Mouse (Mus musculus): ENCODE measurements around the gene Fcamr.

Gene Fcamr

DNA sequence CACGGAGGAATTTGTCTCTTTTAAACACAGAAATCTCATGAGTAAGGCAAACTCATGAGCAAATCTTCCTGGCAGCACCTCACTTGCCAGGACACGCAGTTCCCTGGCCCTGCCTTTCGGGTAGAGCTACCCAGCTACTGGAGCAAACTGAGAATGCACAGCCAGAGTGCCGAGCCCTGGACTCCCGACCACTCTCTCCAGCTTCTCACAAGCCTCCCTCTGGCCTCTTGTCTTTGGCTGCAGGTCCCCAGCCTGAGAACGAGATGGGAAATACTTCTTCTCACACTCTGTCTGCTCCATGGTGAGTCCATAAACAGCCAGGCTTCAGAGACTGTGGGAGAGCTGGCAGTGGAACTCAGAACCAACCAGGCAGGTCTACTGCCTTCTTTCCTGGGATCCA is 2.3 kb downstream of the Fcamr start:
- DNase-seq (ENCODE audit: low spot score in 2 of 2) = no peak

DNA sequence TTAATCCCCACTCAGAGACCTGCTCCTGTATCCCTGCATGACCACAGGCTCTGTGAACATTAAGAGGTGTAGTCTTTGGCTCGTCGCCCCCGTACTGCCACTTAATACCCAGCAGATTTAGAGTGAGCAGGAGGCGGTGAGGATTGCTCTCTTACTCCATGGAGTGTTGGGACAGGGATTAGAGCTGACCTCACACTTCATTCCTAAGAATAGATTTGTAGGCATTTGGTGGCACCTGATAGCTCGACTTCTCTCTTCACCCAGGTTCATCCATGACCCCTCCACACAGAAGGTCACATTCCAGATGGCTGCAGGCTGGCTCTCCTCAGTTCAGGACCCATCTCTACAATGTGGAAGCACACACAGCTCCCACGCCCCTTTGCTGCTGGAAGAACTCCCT is 3.6 kb downstream of the Fcamr start:
- no peak for DNase-seq (ENCODE audit: low spot score in 2 of 2)

DNA sequence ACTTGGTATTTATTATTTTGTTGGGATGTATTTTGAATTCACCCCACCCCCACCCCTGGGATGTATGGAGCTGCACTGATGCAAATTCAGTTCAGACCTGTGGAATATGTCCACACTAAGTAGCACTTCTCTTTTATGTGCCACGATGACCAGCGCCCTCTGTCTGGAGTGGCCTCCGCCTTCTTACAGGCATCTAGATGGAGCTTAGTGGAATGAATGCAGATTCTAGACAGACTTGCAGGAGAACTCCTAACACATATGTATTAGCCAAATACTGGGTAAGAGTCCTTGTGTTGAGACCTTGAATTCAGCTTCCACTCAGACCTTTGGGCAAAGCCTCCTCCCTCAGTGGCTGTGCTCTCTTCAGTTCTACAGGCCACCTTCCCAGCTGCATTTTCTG is 10.2 kb downstream of the Fcamr start:
- DNase-seq (ENCODE audit: low spot score in 2 of 2) = no peak

- DNase-seq (ENCODE audit: low spot score in 2 of 2) = no peak
These were observed 10.6 kb downstream of the Fcamr start for GRCm38 (mm10) chr1:130811316-130811715.

- DNase-seq (ENCODE audit: low spot score in 2 of 2) = no peak
These were observed 19.0 kb downstream of the Fcamr start for GRCm38 (mm10) chr1:130819737-130820136.

- peak in 1 of 2 experiments; percentile 27 for DNase-seq (ENCODE audit: low spot score in 2 of 2)
These were observed 19.8 kb downstream of the Fcamr start for GRCm38 (mm10) chr1:130820316-130821148.

DNA sequence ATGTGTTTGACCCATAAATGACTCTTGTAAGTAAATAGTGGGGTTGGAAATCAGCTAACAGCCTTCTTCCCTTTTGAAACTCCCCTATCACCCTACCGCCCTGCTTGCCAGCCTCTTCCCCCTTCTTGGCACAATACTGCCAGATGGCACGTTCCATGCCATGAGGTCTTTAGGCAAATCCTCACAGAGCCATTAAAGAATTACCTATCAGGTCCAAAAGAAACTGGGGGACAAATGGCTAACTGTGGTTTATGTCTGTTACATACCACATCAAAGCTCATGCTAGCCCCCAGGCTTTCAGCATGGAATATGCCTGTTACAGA is 20.4 kb downstream of the Fcamr start:
- DNase-seq (ENCODE audit: low spot score in 2 of 2) = no peak

GRCm38 (mm10) chr1:130821911-130822625 is 21.4 kb downstream of the Fcamr start:
- DNase-seq (ENCODE audit: low spot score in 2 of 2) = no peak

- DNase-seq (ENCODE audit: low spot score in 2 of 2) = no peak
These were observed 25.7 kb downstream of the Fcamr start, which contains the start of gene Pigr for GRCm38 (mm10) chr1:130826448-130826847. Gene Pigr (plus strand): TSS chr1:130826684.

- no peak for DNase-seq (ENCODE audit: low spot score in 2 of 2)
These were observed 28.0 kb downstream of the Fcamr start for GRCm38 (mm10) chr1:130828656-130829055.

- no peak for DNase-seq (ENCODE audit: low spot score in 2 of 2)
These were observed 29.5 kb downstream of the Fcamr start for GRCm38 (mm10) chr1:130829906-130830830.

DNA sequence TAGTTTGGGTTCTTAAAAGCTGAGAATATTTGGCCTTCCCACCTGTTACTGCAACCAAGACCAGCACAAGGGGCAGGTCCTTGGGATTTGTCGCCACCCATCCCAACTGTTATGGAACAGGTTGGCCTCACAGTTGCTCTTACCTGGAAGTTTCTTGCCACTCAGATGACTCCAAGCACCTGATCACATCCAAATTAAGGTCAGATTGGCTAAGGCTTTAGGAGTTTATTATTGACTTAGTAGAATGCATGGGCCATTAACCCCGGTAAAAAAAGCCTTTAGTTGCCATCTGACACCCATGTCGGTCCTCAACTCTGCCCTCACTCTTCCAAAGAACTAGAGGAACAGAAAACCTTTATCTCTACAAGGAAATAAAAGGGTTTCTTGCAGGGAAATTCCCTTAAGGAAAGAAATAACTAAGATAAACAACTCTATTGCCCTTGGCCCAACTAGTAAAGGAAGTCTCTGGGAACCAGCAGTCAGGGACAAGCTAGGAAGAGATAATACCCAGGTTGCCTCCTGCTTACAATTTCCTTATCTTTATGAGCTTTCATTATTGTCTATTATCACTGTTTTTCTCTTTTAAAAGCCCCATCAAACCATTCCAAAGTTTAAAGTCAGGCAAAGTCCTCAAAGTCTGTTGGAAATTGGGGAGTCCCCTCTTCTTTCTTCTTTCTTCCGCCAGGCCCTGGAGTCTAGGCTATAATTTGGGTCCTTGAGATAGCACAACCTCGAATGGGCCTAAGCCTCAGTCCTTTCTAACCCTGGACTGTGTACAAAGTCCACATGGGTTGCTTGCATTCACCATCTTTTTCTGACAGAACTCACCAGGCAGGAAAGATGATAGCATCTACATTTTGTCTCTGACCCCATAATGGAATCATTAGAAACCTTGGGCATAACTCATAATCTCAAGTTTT is 31.8 kb downstream of the Fcamr start:
- no peak for DNase-seq (ENCODE audit: low spot score in 2 of 2)

- no peak for DNase-seq (ENCODE audit: low spot score in 2 of 2)
These were observed 34.6 kb downstream of the Fcamr start for GRCm38 (mm10) chr1:130835161-130835936.

DNA sequence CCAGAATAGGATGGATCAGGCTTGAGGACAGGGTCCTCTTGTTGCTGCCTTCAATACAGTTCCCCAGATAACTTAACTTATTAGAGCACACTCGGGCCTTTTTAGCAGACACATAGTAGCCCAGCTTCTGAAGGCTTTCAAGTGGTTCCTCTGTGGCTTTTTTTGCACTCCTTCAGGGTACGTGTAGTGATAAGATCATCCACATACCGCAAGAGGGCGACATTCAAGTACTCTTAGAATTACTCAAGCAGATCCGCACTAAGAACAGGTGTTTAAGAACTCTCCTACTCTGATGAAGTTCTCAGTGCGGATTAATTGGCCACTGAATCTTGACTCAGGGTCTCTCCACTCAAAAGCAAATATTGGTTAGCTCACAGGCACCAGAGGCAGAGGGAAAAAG is 37.6 kb downstream of the Fcamr start:
- DNase-seq (ENCODE audit: low spot score in 2 of 2) = peak; percentile 61 to 77

GRCm38 (mm10) chr1:130840599-130841379 is 40.1 kb downstream of the Fcamr start:
- no peak for DNase-seq (ENCODE audit: low spot score in 2 of 2)

GRCm38 (mm10) chr1:130841621-130842020 is 40.9 kb downstream of the Fcamr start:
- no peak for DNase-seq (ENCODE audit: low spot score in 2 of 2)

GRCm38 (mm10) chr1:130844516-130844915 is 43.8 kb downstream of the Fcamr start:
- DNase-seq (ENCODE audit: low spot score in 2 of 2) = no peak

DNA sequence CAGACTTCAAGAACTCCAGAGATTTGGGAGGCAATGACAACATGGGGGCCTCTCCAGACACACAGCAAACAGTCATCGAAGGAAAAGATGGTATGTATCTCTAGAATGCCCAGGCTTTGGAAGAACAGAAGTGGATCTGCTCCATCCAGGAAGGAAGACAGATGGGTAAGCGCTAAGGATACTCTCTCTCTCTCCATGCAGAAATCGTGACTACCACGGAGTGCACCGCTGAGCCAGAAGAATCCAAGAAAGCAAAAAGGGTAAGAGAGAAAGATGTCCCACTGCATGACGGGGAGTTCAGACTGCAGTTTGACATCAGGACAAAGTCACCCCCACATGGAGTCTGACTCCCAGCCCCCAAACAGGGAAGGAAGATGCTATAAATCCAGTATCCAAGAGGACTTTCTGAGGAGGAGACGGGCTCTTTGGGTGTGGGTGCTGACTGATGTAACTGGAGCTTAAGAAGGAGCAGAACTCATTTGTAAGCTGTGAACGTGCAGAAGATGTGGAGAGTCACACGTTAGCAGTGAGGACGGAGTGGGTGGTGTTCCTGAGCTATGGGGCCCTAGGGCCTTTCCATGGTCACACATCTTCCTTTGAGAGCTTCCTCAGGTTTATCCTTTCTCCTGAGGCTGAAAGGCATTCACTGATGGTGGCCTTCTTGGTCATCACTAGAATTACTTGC is 49.0 kb downstream of the Fcamr start:
- DNase-seq (ENCODE audit: low spot score in 2 of 2) = no peak

GRCm38 (mm10) chr1:130850405-130850804 is 49.7 kb downstream of the Fcamr start:
- peak in 1 of 2 experiments; percentile 21 for DNase-seq (ENCODE audit: low spot score in 2 of 2)

Measured in spleen, postnatal 4 days (tissue).